Mouse (Mus musculus) embryo, embryonic 11 days (tissue): ENCODE results near the gene Tmc8.
"Not testable (repeated sequence)": the region's sequence is repeated elsewhere in the genome, so short reads cannot be mapped to it uniquely, and the experiment has no call there.

Experiments used
- DNase-seq: peaks from one replicate; pipeline ENCODE4 v3.0.0-alpha.2; 2015

The Tmc8 gene

DNA sequence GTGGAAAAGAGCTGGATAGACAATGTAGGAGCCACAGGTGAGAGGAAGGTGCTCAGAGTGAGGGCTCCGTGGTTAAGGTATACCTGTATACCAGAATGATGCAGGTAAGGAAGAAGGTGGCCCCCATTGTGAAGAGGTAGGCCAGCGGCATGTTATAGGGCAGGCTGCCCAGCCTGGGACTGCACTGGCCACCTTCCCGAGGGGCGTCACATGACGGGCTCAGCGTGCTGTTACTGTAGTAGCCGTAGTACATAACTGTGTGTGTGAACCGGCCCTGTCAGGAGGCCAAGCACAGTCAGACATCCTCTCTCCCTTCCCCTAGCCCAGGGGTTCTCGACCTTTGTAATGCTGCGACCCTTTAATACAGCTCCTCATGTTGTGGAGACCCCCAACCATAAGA lies 7.0 kb upstream of the Tmc8 start:
- DNase-seq, result no peak

- DNase-seq, result no peak
These were observed 6.3 kb upstream of the Tmc8 start for GRCm38 (mm10) chr11:117775540-117775939.

DNA sequence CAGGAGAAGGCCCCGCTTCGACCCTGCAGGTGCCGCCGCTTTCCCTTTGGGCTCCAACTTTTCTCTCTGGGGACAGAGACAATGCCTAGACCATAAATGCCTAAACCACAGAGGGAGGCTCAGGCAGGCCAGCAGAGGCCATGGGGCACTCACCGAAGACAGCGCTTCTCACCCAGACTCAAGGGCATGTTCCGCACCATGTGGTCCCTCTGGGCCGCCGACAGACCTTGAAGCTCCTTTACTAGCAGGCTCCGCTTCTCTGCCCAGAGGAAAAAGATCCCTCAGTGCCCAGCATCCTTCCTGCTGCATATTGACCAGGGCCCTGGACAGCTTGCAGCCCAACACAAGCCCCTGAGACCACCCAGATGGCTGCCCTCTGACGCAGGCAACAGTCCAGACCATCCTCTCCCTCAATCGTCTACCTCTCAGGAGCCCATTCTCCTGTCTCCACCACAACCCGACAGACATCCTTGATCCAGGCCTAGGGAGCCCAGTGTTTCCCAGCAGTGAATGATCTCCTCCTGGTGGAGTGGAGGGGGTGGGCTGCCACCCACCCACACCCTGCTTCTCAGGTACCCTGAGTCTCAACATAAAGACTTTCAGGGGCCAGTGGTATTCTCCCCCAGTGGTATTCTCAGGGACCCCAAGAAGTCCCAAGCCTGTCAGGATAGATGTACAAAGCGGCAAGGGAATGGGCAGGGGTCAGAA lies 5.6 kb upstream of the Tmc8 start:
- no peak for DNase-seq

DNA sequence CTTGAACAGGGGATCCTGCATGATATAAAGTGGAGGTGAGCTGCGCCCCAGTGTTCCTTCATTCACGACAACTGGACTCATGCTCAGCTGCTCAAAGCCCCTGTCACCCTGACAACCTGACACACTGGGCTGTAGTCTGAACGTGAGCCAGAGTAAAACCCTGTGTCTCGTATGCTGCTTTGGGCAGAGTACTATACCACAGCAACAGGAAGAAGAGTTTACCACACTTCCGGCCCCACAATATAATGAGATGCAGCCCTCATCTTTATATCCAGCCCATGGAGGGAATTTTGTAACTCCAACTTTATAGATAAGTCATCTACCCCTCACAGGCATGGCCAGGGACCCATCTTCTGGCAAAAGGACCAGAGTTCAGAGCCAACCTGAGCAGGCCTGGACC lies 4.8 kb upstream of the Tmc8 start:
- no peak for DNase-seq

DNA sequence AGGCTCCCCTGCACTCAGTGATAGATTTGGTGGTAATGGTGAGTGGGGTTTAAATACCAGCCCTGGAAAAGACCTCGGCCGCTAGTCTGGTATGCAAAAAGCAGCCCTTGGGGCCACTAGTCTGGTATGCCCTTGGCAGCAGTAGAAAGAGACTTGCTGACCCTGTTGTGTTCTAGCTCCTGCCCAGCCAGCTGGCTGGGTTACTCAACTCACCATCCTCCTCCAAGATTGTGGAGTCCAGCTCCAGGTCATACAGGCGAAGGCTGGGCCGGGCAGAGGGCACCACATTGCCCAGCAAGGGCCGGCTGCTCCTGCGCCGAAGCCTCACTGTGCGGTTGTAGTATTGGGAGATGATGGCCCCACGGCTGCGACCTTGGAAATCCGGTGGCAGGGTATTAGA lies 3.8 kb upstream of the Tmc8 start:
- DNase-seq, result no peak

DNA sequence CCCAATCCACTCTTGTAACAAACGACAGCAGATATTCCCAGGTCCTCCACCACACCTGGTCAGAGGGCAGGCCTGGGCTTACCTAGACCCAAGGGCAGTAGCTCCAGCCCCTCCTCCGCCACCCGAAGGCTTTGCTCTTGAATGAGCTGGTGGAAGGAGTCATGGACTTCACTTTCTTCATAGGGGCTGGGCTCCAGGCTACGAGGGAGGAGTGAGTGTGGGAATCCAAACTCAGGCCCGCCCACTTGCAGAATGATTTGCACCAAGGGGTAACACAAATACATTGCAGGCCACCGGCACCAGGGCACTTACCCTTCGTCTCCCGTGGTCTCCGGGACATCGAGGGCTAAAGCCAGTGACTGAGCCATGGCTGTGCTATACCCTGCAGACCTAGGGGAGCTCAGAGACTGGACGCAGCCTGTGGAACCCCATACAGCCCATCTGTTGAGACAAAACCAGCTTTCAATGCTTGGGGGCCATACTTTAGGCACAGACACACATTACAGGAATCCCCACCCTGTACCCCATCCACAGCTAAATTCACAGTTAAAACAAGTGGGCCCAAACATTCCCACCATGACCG lies 2.9 kb upstream of the Tmc8 start:
- peak; percentile 41 for DNase-seq

- peak; percentile 82 for DNase-seq
These were observed 2.3 kb upstream of the Tmc8 start for GRCm38 (mm10) chr11:117779434-117780198.

- no peak for DNase-seq
These were observed 1.7 kb upstream of the Tmc8 start for GRCm38 (mm10) chr11:117780199-117780515.

GRCm38 (mm10) chr11:117780582-117781111 lies 1.2 kb upstream of the Tmc8 start:
- peak; percentile 92 for DNase-seq

- DNase-seq, result peak; percentile 23
These were observed 566 bp upstream of the Tmc8 start for GRCm38 (mm10) chr11:117781199-117781821.

DNA sequence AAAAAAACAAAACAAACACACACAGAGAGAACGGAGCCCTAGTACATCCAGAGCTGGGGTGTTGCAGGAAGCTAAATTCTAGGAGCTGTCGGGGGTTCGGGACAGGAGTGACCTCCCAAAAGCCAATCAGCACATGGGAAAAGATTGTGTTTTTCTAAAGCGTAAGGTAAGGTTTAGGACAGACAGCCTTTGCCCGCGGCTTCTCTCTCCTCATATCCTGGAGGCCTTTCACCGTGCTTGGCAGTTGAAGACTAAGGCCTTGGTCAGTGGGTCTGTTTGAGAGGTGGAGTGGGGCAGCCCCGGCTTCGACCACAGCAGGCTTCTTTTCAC lies 794 bp downstream of the Tmc8 start:
- no peak for DNase-seq

GRCm38 (mm10) chr11:117783089-117783488 lies 1.2 kb downstream of the Tmc8 start:
- peak; percentile 81 for DNase-seq

GRCm38 (mm10) chr11:117783683-117784309 lies 1.9 kb downstream of the Tmc8 start:
- DNase-seq, result peak; percentile 44

- peak; percentile 79 for DNase-seq
These were observed 4.4 kb downstream of the Tmc8 start for GRCm38 (mm10) chr11:117786294-117786693.

GRCm38 (mm10) chr11:117788481-117788880 lies 6.6 kb downstream of the Tmc8 start:
- DNase-seq, result not testable (repeated sequence)

DNA sequence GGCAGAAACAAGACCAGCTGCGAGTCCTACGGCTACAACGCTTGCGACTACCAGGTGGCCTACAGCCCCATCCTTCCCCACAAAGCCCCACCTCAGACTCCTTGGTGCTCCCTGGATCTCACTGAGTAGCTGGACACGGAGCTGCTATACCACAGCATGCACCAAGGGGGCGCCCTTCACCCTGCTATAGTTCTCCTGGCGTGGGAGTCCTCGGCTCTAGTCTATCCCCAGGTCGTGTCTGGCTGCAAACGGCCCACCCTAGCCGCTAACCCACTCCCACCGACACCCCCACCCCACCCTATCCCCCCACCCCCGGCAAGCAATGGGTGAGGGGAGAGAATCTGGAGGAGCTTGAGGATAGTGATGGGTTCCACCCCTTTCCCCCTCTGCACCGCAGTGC lies 8.4 kb downstream of the Tmc8 start:
- DNase-seq, result peak; percentile 64

DNA sequence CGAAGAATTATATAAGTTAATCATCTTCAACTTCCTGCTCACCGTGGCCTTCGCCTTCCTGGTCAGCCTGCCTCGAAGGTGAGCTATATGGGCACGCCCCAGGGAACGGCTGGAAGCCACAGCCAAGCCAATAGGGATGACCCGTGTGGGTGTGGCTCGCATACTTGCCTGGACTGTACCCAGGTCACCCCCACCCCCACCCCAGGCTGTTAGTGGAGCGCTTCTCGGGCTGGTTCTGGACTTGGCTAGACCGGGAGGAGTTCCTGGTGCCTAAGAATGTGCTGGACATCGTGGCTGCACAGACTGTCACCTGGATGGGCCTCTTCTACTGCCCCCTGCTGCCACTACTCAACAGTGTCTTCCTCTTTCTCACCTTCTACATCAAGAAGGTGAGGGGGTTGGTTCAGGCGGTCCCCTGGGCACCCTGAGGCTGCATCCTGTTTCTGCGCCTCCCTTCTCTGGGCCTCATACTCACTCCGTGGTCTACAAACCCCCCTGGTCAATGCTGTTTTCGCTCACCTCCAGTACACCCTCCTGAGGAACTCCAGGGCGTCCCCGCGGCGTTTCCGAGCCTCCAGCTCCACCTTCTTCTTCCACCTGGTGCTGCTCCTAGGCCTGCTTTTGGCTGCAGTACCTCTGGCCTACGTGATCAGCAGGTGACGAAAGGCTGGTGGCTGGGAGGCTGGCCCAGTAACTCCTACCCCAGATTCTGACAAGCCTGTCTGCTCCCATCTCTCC lies 9.0 kb downstream of the Tmc8 start:
- DNase-seq, result peak; percentile 26

DNA sequence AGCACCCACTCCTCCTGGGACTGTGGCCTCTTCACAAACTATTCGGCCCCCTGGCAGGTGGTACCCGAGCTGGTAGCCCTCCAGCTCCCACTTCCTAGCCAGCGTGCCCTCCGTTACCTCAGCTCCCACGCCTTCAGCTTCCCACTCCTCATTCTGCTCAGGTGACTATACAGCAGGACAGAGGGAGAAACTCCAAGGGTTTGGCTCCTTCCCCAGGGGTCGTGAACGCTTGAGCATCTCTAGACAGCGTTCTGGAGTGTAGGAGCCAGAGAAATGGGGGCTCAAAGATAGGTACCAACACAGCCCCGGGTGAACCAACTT lies 9.5 kb downstream of the Tmc8 start:
- no peak for DNase-seq

GRCm38 (mm10) chr11:117792281-117792888 lies 10.5 kb downstream of the Tmc8 start:
- peak; percentile 72 for DNase-seq

DNA sequence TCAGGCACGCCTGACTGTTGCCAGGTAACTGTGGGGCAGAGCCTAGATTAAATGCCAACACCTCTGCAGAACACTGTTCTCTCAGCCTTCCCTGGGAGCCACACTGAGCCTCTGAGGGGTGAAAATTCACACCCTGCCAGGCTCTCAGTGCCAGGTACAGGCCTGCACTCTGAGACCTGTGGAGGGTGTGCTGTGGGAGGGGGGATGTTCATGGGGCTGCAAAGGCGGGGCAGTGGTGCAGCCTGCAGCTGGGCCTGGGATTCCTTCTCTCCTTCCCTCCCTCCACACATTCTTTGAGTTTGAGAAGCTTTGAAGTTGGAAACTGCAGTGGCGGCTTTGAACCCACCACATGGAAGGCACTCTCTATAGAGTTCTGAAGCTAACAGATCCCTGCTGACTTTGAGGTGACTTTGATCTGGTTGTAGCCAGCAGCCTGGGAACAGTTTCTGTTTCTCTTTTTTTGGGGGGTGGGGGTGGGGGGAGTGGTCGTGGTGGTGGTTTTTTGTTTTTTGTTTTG lies 12.2 kb downstream of the Tmc8 start:
- no peak for DNase-seq

DNA sequence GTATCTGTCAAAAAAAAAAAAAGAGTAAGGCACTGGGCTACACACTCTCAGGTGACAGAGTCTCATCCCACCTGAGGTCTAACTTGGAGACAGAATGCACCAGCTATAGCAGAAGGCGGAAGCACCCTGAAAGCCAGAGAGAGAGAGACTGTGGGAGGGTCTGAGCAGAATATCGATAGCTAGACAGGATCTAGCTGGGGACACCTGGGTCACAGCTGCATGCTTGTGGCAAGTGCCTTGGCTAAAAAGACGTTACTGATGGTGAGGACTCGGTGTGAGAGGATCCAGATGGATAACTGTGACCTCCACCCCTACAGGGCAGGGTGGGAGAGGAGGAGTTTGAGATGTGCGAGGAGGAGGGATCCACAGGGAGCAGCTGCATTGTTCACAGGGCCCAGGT lies 15.1 kb downstream of the Tmc8 start:
- no peak for DNase-seq
